Mouse (Mus musculus) stomach, postnatal 0 days (tissue): ENCODE data around the gene Macrod1.

Experiments used
- CTCF ChIP-seq: IDR thresholded peaks from 2 replicates; pipeline ENCODE4 v1.5.1; 2016; ENCODE audit warnings: antibody characterized with exemption, low read depth, mild to moderate bottlenecking, moderate library complexity
- EP300 ChIP-seq: optimal IDR thresholded peaks from 2 replicates; pipeline ENCODE3; 2016; ENCODE audit warnings: antibody characterized with exemption

GRCm38 (mm10) chr19:7108114-7108905 lies 51.7 kb downstream of the Macrod1 start:
- TF ChIP-seq CTCF (peak; percentile 58), EP300 (no peak)
